Mouse (Mus musculus): ENCODE results near the gene Hdhd3. TPM values are rescaled to one million over a fixed set of nuclear protein-coding genes. Genes with fewer than 3 reads are reported as not detected.

Hdhd3 gene
- polyA plus RNA-seq, 1 experiment from 2014 or later: 16.5 TPM

DNA sequence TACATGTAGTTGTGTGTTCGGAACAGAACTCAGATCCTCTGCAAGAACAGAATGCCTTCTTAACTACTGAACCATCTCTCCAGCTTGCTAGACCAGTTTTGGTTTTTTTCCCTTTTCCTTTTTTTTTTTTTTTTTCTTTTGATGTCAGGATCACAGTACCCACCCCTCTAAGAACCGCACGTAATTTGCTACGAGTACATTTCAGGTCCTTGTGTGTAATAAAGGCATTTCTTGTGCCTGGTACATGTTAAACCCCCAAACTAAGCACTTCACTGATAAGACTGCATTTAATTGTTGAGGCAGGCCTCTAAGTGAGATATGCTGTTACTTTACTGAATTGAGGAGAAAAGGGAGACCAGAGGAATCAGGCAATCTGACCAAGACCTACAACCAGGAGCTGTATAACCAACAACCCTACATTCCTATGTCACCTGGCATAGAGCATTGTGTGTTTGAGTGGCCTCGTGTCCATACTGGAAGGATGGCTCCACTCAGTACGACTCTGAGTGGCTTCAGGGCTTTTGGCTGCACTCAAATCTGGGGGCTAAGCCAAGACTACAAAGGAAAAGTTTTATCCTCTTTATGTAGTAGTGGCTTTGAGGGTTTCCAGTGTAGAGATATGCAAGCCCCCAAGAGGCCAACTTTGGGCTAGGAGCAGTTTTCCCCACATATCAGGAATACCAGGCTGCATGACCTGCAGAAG is 25.6 kb downstream of the Hdhd3 start:
- 83% methylated on average over 6 of the region's 6 CpGs for WGBS
- peaks cover 16% of the 10 kb centered on the region for H3K27me3 ChIP-seq (ENCODE audit: control insufficient read depth, insufficient read depth, low read length)
- DNase-seq (ENCODE audit: low spot score): no peak

GRCm38 (mm10) chr4:62475793-62476192 is 27.5 kb downstream of the Hdhd3 start:
- H3K9me3 ChIP-seq (ENCODE audit: control insufficient read depth, low read length): no peaks in the 10 kb centered on the region
- WGBS: 87% methylated on average over 6 of the region's 6 CpGs
- no peak overlapping the region for H3K4me2 ChIP-seq (ENCODE audit: low read depth, severe bottlenecking)
- H3K27ac ChIP-seq (replicated peaks; ENCODE audit: low read depth, low read length): no peak overlapping the region
- peaks cover 4% of the 10 kb centered on the region; the same call in 1 of the 2 replicates for H3K4me1 ChIP-seq (ENCODE audit: control insufficient read depth, insufficient read depth, low read length)
- H3K36me3 ChIP-seq (ENCODE audit: control insufficient read depth, insufficient read depth, low read length): no peaks in the 10 kb centered on the region
- ATAC-seq (ENCODE audit: insufficient number of reproducible peaks, low FRiP score, low TSS enrichment, low read depth): no peak
- DNase-seq (ENCODE audit: low spot score): no peak
- H3K4me3 ChIP-seq (ENCODE audit: low read depth, low read length): no peak overlapping the region
- H3K27me3 ChIP-seq (ENCODE audit: control insufficient read depth, insufficient read depth, low read length): peaks cover 12% of the 10 kb centered on the region
- no peak overlapping the region for H3K9ac ChIP-seq (ENCODE audit: low read length)

More for the DNA sequence above, 25.6 kb downstream of the Hdhd3 start:
- H3K27ac ChIP-seq (replicated peaks; ENCODE audit: low read depth, low read length): no peak overlapping the region
- no peaks in the 10 kb centered on the region for H3K36me3 ChIP-seq (ENCODE audit: control insufficient read depth, insufficient read depth, low read length)
- H3K4me2 ChIP-seq (ENCODE audit: low read depth, severe bottlenecking): no peak overlapping the region
- H3K4me1 ChIP-seq (ENCODE audit: control insufficient read depth, insufficient read depth, low read length): peaks cover 4% of the 10 kb centered on the region; the same call in 1 of the 2 replicates
- ATAC-seq (ENCODE audit: insufficient number of reproducible peaks, low FRiP score, low TSS enrichment, low read depth): no peak
- H3K9ac ChIP-seq (ENCODE audit: low read length): no peak overlapping the region
- no peak overlapping the region for H3K4me3 ChIP-seq (ENCODE audit: low read depth, low read length)
- H3K9me3 ChIP-seq (ENCODE audit: control insufficient read depth, low read length): no peaks in the 10 kb centered on the region

DNA sequence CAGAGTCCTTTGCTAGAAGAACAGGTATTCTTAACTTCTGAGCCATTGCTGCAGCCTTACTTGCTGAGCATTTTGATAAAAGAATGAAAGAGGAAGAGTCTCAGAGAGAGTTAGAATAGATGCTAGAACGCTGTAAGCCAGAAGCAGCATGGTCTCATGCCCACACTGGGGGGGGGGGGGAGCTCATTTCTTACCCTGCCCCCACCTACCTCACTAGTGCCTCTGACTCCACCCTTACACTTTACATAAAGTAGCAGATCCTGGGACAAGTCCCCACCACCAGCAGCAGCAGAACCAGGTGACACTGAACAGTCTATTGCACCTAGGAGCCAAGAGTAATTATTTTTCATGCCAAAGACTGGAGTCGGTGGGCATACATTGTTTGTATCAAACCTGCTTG is 28.1 kb downstream of the Hdhd3 start:
- Histone ChIP-seq H3K9me3 (ENCODE audit: control insufficient read depth, low read length) (no peaks in the 10 kb centered on the region), H3K27me3 (ENCODE audit: control insufficient read depth, insufficient read depth, low read length) (peaks cover 5% of the 10 kb centered on the region), H3K4me2 (ENCODE audit: low read depth, severe bottlenecking) (no peak overlapping the region), H3K27ac (replicated peaks; ENCODE audit: low read depth, low read length) (no peak overlapping the region), H3K4me1 (ENCODE audit: control insufficient read depth, insufficient read depth, low read length) (peaks cover 4% of the 10 kb centered on the region; the same call in 1 of the 2 replicates), H3K9ac (ENCODE audit: low read length) (no peak overlapping the region), H3K36me3 (ENCODE audit: control insufficient read depth, insufficient read depth, low read length) (no peaks in the 10 kb centered on the region), H3K4me3 (ENCODE audit: low read depth, low read length) (no peak overlapping the region)
- WGBS: 86% methylated on average over 2 of the region's 2 CpGs
- ATAC-seq (ENCODE audit: insufficient number of reproducible peaks, low FRiP score, low TSS enrichment, low read depth): no peak
- DNase-seq (ENCODE audit: low spot score): no peak

GRCm38 (mm10) chr4:62472071-62472470 is 31.2 kb downstream of the Hdhd3 start:
- Histone ChIP-seq H3K9me3 (ENCODE audit: control insufficient read depth, low read length) (no peaks in the 10 kb centered on the region), H3K9ac (ENCODE audit: low read length) (no peak overlapping the region), H3K4me1 (ENCODE audit: control insufficient read depth, insufficient read depth, low read length) (no peaks in the 10 kb centered on the region), H3K4me2 (ENCODE audit: low read depth, severe bottlenecking) (no peak overlapping the region), H3K27ac (replicated peaks; ENCODE audit: low read depth, low read length) (no peak overlapping the region), H3K36me3 (ENCODE audit: control insufficient read depth, insufficient read depth, low read length) (no peaks in the 10 kb centered on the region), H3K27me3 (ENCODE audit: control insufficient read depth, insufficient read depth, low read length) (no peaks in the 10 kb centered on the region), H3K4me3 (ENCODE audit: low read depth, low read length) (no peak overlapping the region)
- WGBS: 92% methylated on average over 2 of the region's 2 CpGs
- ATAC-seq (ENCODE audit: insufficient number of reproducible peaks, low FRiP score, low TSS enrichment, low read depth) (no peak), DNase-seq (ENCODE audit: low spot score) (no peak)

DNA sequence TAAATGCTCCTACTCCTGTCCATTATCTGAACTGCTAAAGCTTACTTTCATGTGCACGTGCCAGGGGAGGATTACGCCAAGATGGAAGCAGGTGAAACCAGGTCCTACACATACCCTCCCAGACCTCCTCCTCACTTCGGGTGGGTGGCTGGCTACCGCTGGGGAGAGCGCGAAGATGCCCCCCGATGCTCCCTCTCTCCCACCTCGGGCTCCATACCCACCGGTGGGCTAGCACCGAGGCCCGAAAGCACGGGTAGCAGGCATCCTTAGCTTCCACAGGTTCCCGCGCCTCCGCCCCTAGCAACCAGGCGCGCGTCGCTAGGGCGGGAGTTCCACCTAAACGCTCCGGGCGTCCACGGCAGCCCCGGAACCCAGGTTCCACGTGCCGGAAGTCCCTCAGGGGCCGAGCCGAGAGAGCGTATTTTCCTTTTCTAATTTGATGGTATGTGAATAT is 32.6 kb downstream of the Hdhd3 start, which contains the start of gene Wdr31:
Gene Wdr31, minus strand, starts transcription at position 299 of the 454 bp plus-strand sequence.
- Histone ChIP-seq H3K9ac (ENCODE audit: low read length) (peak within 1 kb of the TSS; percentile 47), H3K4me2 (ENCODE audit: low read depth, severe bottlenecking) (peak within 1 kb of the TSS; percentile 67), H3K27me3 (ENCODE audit: control insufficient read depth, insufficient read depth, low read length) (no peaks in the 10 kb centered on the region), H3K4me1 (ENCODE audit: control insufficient read depth, insufficient read depth, low read length) (no peaks in the 10 kb centered on the region), H3K9me3 (ENCODE audit: control insufficient read depth, low read length) (no peaks in the 10 kb centered on the region), H3K4me3 (ENCODE audit: low read depth, low read length) (peak within 1 kb of the TSS; percentile 50), H3K36me3 (ENCODE audit: control insufficient read depth, insufficient read depth, low read length) (no peaks in the 10 kb centered on the region), H3K27ac (replicated peaks; ENCODE audit: low read depth, low read length) (no peak within 1 kb of the TSS)
- ATAC-seq (ENCODE audit: insufficient number of reproducible peaks, low FRiP score, low TSS enrichment, low read depth) (peak; percentile 82; the same call in 1 of the 2 replicates), DNase-seq (ENCODE audit: low spot score) (peak; percentile 88)
- WGBS: 1% methylated on average over 30 of the region's 30 CpGs

GRCm38 (mm10) chr4:62468158-62468557 is 35.1 kb downstream of the Hdhd3 start:
- no peak for DNase-seq (ENCODE audit: low spot score)
- H3K9me3 ChIP-seq (ENCODE audit: control insufficient read depth, low read length): no peaks in the 10 kb centered on the region
- no peak overlapping the region for H3K27ac ChIP-seq (replicated peaks; ENCODE audit: low read depth, low read length)
- no peak overlapping the region for H3K4me2 ChIP-seq (ENCODE audit: low read depth, severe bottlenecking)
- 94% methylated on average over 1 of the region's 1 CpGs for WGBS
- H3K9ac ChIP-seq (ENCODE audit: low read length): no peak overlapping the region
- H3K27me3 ChIP-seq (ENCODE audit: control insufficient read depth, insufficient read depth, low read length): no peaks in the 10 kb centered on the region
- no peak for ATAC-seq (ENCODE audit: insufficient number of reproducible peaks, low FRiP score, low TSS enrichment, low read depth)
- H3K4me1 ChIP-seq (ENCODE audit: control insufficient read depth, insufficient read depth, low read length): no peaks in the 10 kb centered on the region
- H3K36me3 ChIP-seq (ENCODE audit: control insufficient read depth, insufficient read depth, low read length): no peaks in the 10 kb centered on the region
- H3K4me3 ChIP-seq (ENCODE audit: low read depth, low read length): no peak overlapping the region

DNA sequence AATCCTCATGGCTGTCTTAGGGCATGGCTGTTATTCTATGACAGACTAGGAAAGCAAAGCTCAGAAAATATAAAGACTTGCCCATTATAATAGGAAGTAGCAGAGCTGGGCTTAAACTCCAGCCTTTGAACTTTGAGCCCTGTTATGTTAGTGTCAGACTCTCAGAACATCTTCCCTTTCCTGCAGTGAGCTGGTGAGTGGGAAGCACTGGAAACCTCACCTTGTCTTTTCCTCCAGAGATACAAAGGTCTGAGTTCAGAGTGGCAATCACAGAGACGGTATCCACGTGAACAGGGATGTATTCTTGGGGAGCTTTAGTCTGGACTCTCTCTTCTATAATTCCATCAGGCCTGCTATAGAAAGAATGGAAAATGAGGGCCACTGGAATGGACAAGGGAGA is 40.1 kb downstream of the Hdhd3 start:
- Histone ChIP-seq H3K4me3 (ENCODE audit: low read depth, low read length) (no peak overlapping the region), H3K4me1 (ENCODE audit: control insufficient read depth, insufficient read depth, low read length) (no peaks in the 10 kb centered on the region), H3K36me3 (ENCODE audit: control insufficient read depth, insufficient read depth, low read length) (no peaks in the 10 kb centered on the region), H3K27me3 (ENCODE audit: control insufficient read depth, insufficient read depth, low read length) (no peaks in the 10 kb centered on the region), H3K27ac (replicated peaks; ENCODE audit: low read depth, low read length) (no peak overlapping the region), H3K9ac (ENCODE audit: low read length) (no peak overlapping the region), H3K9me3 (ENCODE audit: control insufficient read depth, low read length) (no peaks in the 10 kb centered on the region), H3K4me2 (ENCODE audit: low read depth, severe bottlenecking) (no peak overlapping the region)
- 91% methylated on average over 2 of the region's 2 CpGs for WGBS
- ATAC-seq (ENCODE audit: insufficient number of reproducible peaks, low FRiP score, low TSS enrichment, low read depth): no peak
- DNase-seq (ENCODE audit: low spot score): no peak

DNA sequence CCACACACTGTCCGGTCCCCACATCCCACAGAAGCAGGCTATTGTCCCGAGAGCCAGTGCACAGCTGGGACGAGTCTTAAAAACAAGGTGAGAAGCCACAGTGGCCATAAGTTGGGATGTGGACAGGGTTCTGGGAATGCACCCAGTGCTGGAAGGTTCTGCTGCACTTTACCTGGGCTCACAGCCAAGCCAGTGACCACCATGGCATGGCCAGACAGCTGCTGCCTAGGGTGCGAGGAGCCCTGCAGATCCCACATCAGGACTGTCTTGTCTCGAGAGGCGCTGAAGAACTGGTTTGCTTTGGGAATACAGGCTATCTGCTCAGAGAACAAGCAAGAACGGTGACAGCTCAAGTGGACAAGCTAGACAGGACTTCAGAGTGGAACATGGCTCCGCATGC is 42.9 kb downstream of the Hdhd3 start:
- no peaks in the 10 kb centered on the region for H3K36me3 ChIP-seq (ENCODE audit: control insufficient read depth, insufficient read depth, low read length)
- H3K4me1 ChIP-seq (ENCODE audit: control insufficient read depth, insufficient read depth, low read length): no peaks in the 10 kb centered on the region
- H3K27ac ChIP-seq (replicated peaks; ENCODE audit: low read depth, low read length): no peak overlapping the region
- H3K9me3 ChIP-seq (ENCODE audit: control insufficient read depth, low read length): no peaks in the 10 kb centered on the region
- H3K4me2 ChIP-seq (ENCODE audit: low read depth, severe bottlenecking): no peak overlapping the region
- DNase-seq (ENCODE audit: low spot score): no peak
- no peaks in the 10 kb centered on the region for H3K27me3 ChIP-seq (ENCODE audit: control insufficient read depth, insufficient read depth, low read length)
- H3K4me3 ChIP-seq (ENCODE audit: low read depth, low read length): no peak overlapping the region
- WGBS: 92% methylated on average over 8 of the region's 8 CpGs
- H3K9ac ChIP-seq (ENCODE audit: low read length): no peak overlapping the region
- no peak for ATAC-seq (ENCODE audit: insufficient number of reproducible peaks, low FRiP score, low TSS enrichment, low read depth)

Data from limb, embryonic 11.5 days (tissue).